Mouse (Mus musculus) liver, embryonic 14.5 days (tissue): ENCODE data around the gene Akr1b3. TPM values are rescaled to one million over a fixed set of nuclear protein-coding genes. Genes with fewer than 3 reads are reported as not detected.

ENCODE experiments used
- ATAC-seq: fragments of 200-750 bp; cut with Nextera tagmentation; 2 replicates; pipeline ENCODE4 v1.8.0; 2017; ENCODE audit warnings: moderate number of reproducible peaks, mild to moderate bottlenecking, moderate library complexity; ENCODE audit not compliant: insufficient read depth
- DNase-seq, 3 experiments: peaks; one replicate each; pipeline ENCODE4 v3.0.0-alpha.2; 2012 to 2013; ENCODE audit warnings: low read depth in 3 of 3, low spot score in 3 of 3
- H3K27ac ChIP-seq: fragments of 300-500 bp; sonication (generic); 2 replicates; pipeline ENCODE4 v1.5.1; 2014; ENCODE audit warnings: moderate library complexity, mild to moderate bottlenecking, control low read depth, inconsistent platforms
- H3K27me3 ChIP-seq: fragments of 300-500 bp; sonication (generic); 2 replicates; pipeline ENCODE4 v1.6.1; 2014; ENCODE audit warnings: mild to moderate bottlenecking, low read length, moderate library complexity; ENCODE audit not compliant: control insufficient read depth, insufficient read depth
- H3K36me3 ChIP-seq: fragments of 300-500 bp; sonication (generic); replicated peaks from 2 replicates; pipeline ENCODE4 v1.6.1; 2014; ENCODE audit warnings: low read depth; ENCODE audit not compliant: control insufficient read depth, insufficient read depth
- H3K4me1 ChIP-seq, 2 experiments: fragments of 200-500 bp in 1 of 2; fragments of 300-500 bp in 1 of 2; sonication (generic) in 1 of 2; replicated peaks; 2 replicates each; pipeline ENCODE4 v1.6.1; 2012 to 2014; ENCODE audit warnings: antibody characterized with exemption in 1 of 2, inconsistent platforms in 1 of 2, low read length in 1 of 2; ENCODE audit not compliant: control insufficient read depth in 2 of 2, insufficient read depth in 2 of 2
- H3K4me2 ChIP-seq: fragments of 300-500 bp; sonication (generic); 2 replicates; pipeline ENCODE4 v1.6.1; 2014; ENCODE audit warnings: low read depth, mild to moderate bottlenecking, control low read depth, moderate library complexity
- H3K4me3 ChIP-seq, 2 experiments: fragments of 200-500 bp in 1 of 2; fragments of 300-500 bp in 1 of 2; sonication (generic) in 1 of 2; 2 replicates each; pipeline ENCODE4 v1.5.1; 2012 to 2014; ENCODE audit warnings: low read depth in 2 of 2, low read length in 2 of 2, mild to moderate bottlenecking in 2 of 2, control low read depth in 1 of 2, inconsistent platforms in 1 of 2, moderate library complexity in 1 of 2; ENCODE audit not compliant: insufficient read depth in 1 of 2
- H3K9ac ChIP-seq: fragments of 300-500 bp; sonication (generic); replicated peaks from 2 replicates; pipeline ENCODE4 v1.6.1; 2014; ENCODE audit warnings: mild to moderate bottlenecking, control low read depth, moderate library complexity
- H3K9me3 ChIP-seq: fragments of 300-500 bp; sonication (generic); 2 replicates; pipeline ENCODE4 v1.6.1; 2016; ENCODE audit warnings: low read length, mixed read lengths; ENCODE audit not compliant: control insufficient read depth
- CTCF ChIP-seq: IDR thresholded peaks from 2 replicates; pipeline ENCODE4 v1.5.1; 2016; ENCODE audit warnings: antibody characterized with exemption, low read depth, control low read depth
- EP300 ChIP-seq: IDR thresholded peaks from 2 replicates; pipeline ENCODE4 v1.6.1; 2016; ENCODE audit warnings: antibody characterized with exemption, low read depth
- WGBS: fragments of 180-500 bp; shearing (Covaris S2); extraction: QIAGEN DNeasy Blood & Tissue Kit; methylation state at CpG from one replicate; pipeline ENCODE4 v1.1.7; 2014; ENCODE audit not compliant: insufficient replicate concordance; 5-methylcytosine and 5-hydroxymethylcytosine counted together
- polyA plus RNA-seq, 2 experiments: library from polyadenylated mRNA; depleted of rRNA in 1 of 2; stranded (reverse) in 1 of 2; unstranded in 1 of 2; fragments of >200 nt; fragmentation: Nextera tagmentation in 1 of 2; extraction: Ambion mirVana in 1 of 2; gene quantifications; 2 replicates each; pipeline versions ENCODE4 v1.2.1 to v1.2.3; 2012 to 2014

Gene Akr1b3
- polyA plus RNA-seq, 2 experiments: 32.2 to 50.4 TPM

DNA sequence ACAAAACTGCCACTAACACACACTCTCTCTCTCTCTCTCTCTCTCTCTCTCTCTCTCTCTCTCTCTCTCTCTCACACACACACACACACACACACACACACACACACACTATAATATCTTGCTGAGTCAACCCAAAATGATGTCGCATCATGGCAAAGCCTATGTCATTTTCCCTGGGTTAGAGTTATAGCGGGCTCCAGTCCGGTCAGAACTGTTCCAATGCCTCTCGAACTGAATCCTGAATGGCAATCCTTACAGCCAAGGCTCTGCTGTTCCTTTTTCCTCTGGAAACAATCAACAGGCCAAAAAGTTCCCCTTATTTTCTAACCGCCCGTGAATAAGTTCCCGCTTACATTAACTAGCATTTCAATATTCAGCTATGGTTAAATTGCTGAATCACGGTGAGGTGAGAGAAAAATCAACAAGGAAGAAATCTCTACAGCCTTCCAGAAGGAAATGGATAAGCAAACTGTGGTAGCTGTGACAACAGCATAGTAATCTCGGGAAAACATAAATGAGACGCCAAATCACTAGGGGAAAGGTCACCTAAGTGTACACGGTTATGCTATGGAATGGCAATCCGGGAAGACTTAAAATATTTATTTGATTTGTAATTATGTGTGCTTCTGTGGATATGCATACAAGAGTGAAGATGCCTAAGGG is 32.9 kb upstream of the Akr1b3 start:
- DNase-seq (no peak), ATAC-seq (no peak)
- no peaks in the 10 kb centered on the region for H3K27me3 ChIP-seq
- no peak for TF ChIP-seq EP300
- no peak for TF ChIP-seq CTCF
- no peaks in the 10 kb centered on the region for H3K36me3 ChIP-seq
- H3K9ac ChIP-seq: no peak overlapping the region
- no peak overlapping the region for H3K27ac ChIP-seq
- H3K4me2 ChIP-seq: no peak overlapping the region
- no peak overlapping the region for H3K4me3 ChIP-seq
- 62% methylated on average over 12 of the region's 12 CpGs for WGBS
- H3K4me1 ChIP-seq: no peaks in the 10 kb centered on the region; a peak in 1 of 4 replicates
- no peaks in the 10 kb centered on the region for H3K9me3 ChIP-seq

DNA sequence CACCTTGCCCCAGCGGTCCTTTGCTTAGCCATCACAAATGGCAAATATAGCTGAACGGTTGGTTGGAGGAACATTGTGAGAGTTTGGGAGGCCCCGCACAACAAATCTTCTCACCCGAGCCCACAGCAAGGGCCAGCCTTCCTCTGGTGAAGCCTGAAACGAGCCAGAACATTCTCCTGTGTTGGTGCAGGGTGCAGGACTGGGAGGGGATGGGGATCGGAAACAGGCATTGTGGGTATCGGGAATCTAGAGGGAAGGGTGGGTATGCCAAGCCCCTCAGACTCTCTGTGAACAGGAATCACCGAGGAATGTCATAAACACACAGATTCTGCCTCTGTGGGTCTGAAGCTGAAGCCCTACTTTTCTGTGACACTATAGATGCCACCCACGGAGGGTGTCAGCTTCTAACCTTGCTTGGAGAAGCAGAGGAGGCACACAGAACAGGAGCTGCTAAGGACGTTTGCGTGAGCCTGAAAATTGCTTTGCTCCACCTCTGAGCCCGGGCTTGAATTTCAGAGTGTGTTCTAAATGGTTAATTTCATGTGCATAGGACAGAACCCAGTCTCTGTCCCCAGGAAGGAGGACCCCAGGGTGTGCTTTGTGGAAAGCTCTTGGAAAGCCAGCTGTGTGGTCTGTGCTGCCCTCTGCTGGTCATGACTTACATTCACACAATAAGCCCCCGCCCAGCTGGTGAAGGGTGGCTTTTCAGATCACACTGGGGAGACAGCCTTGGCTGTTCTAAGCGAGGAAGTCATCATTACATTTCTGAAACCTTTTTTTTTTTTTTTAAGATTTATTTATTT is 29.0 kb upstream of the Akr1b3 start:
- Histone ChIP-seq H3K9me3 (no peaks in the 10 kb centered on the region), H3K4me2 (no peak overlapping the region), H3K4me1 (no peaks in the 10 kb centered on the region; a peak in 1 of 4 replicates), H3K9ac (no peak overlapping the region), H3K27me3 (no peaks in the 10 kb centered on the region), H3K36me3 (no peaks in the 10 kb centered on the region), H3K4me3 (no peak overlapping the region), H3K27ac (no peak overlapping the region)
- ATAC-seq (no peak), DNase-seq (peak in 2 of 3 experiments; percentile 24 to 37)
- 42% methylated on average over 14 of the region's 14 CpGs for WGBS
- peak; percentile 90 for TF ChIP-seq CTCF
- TF ChIP-seq EP300: no peak

DNA sequence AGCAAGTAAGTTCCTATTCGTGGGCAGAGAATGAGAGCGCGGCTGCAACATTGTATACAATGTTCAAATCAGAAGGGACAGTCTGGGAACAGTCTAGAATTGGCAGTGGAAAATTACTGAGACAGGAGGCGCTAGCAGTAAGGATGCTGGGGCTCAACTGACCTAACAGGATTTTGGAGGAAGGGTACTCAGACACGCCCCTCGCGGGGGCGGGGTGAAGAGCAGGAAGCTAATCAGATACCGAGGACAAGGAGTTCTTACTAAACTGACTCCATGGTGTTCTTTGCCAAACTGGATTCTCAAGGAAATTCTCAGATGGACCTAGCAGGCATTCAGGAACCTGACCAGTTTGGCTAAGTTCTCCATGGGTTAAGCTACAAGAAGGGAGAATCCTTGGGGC is 27.7 kb upstream of the Akr1b3 start:
- ATAC-seq (no peak), DNase-seq (no peak)
- Histone ChIP-seq H3K36me3 (no peaks in the 10 kb centered on the region), H3K4me3 (no peak overlapping the region), H3K4me2 (no peak overlapping the region), H3K4me1 (no peaks in the 10 kb centered on the region), H3K27me3 (no peaks in the 10 kb centered on the region), H3K9me3 (no peaks in the 10 kb centered on the region), H3K27ac (no peak overlapping the region), H3K9ac (no peak overlapping the region)
- TF ChIP-seq CTCF (no peak), EP300 (no peak)
- WGBS: 17% methylated on average over 9 of the region's 9 CpGs

DNA sequence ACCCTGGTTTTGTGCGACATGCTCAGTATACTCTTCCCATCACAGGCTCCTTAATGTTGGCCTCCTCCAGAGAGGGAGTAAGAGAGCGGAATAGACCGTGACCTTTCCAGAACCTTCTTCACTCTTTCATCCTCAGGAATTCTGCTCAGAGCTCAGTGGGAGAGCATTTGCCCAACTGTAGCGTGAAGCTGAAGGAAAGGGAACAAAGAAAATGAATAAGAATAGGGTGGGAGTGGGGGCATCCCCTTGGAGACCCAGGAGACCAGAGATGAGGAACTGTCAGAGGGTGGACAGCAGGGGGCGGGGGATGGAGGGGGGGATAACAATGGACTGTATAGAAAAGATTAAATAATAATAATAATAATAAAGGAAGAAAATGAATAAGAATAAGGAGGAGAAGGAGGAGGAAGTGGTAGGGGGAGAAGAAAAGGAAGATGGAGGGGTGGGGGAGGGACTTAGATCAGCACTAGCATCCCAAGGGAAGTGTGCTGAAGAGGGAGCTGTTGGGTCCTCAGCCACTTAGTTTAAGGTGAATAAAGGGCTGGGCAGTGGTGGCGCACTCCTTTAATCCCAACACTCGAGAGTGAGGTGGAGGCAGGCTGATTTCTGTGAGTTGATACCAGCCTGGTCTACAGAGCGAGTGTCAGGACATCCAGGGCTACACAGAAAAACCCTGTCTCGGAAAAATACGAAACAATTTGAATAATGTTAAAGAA is 27.0 kb upstream of the Akr1b3 start:
- TF ChIP-seq CTCF (no peak), EP300 (no peak)
- Histone ChIP-seq H3K9ac (no peak overlapping the region), H3K4me3 (no peak overlapping the region), H3K4me1 (no peaks in the 10 kb centered on the region), H3K27ac (no peak overlapping the region), H3K4me2 (no peak overlapping the region), H3K27me3 (no peaks in the 10 kb centered on the region), H3K9me3 (no peaks in the 10 kb centered on the region), H3K36me3 (no peaks in the 10 kb centered on the region)
- no peak for ATAC-seq
- no peak for DNase-seq
- 46% methylated on average over 10 of the region's 10 CpGs for WGBS

DNA sequence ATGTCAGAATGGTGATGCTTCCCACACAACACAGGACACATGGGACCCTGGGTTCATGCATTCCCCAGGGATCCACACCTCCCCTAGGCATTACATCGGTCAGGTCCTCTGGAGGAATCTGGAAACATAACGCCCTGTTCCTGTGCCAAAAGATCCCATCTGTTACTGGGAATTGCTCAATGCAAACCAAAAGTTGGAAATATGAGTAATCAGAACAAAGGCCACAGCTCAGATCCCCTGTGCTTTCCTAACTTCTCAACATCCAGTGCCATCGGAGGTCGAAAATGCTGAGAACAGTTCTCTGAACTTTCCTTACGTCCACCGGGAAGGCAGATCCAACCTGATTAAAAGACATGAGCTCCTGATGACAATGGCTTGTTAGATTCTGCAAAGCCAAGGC is 26.1 kb upstream of the Akr1b3 start:
- TF ChIP-seq CTCF (no peak), EP300 (no peak)
- no peak overlapping the region for H3K4me3 ChIP-seq
- no peaks in the 10 kb centered on the region for H3K9me3 ChIP-seq
- H3K9ac ChIP-seq: no peak overlapping the region
- no peak overlapping the region for H3K4me2 ChIP-seq
- H3K4me1 ChIP-seq: no peaks in the 10 kb centered on the region
- ATAC-seq: no peak
- no peak for DNase-seq
- 68% methylated on average over 6 of the region's 6 CpGs for WGBS
- H3K27me3 ChIP-seq: no peaks in the 10 kb centered on the region
- H3K27ac ChIP-seq: no peak overlapping the region
- no peaks in the 10 kb centered on the region for H3K36me3 ChIP-seq
